Mouse (Mus musculus): ENCODE results near the gene Gprc5d.

Gprc5d gene

DNA sequence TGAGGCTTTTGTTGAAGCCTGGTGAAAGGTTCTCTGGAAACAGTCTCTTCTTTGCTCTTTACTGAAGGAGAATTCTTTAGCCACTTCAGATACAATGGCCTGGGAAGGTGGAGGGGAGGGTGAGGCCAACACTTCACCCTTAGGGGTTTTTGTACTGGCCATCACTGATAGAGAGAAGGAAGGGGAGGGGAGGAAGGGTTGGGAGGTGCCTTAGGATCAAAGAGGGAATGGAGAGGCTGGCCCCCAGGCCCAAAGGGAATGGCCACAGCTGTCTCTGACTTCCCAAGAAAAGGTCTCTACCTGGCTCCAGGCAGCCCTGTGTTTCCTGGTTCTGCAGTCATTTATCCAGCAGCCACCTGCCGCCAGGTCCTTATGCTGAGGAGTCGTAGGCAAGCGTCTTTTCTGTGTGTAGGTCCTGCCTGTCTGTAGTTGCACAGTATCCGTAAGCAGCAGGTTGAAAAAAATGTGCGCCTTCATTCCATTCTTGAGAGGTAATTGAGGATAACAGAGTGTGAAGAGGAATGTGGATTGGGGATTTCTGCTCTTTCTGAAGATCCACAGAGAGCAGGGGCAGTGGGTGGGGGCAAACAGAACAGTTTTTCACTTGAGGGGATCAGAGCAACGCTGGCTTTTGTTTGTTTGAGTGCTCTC lies 51.2 kb downstream of the Gprc5d start:
- peak; percentile 73 for DNase-seq (ENCODE audit: low spot score)

DNA sequence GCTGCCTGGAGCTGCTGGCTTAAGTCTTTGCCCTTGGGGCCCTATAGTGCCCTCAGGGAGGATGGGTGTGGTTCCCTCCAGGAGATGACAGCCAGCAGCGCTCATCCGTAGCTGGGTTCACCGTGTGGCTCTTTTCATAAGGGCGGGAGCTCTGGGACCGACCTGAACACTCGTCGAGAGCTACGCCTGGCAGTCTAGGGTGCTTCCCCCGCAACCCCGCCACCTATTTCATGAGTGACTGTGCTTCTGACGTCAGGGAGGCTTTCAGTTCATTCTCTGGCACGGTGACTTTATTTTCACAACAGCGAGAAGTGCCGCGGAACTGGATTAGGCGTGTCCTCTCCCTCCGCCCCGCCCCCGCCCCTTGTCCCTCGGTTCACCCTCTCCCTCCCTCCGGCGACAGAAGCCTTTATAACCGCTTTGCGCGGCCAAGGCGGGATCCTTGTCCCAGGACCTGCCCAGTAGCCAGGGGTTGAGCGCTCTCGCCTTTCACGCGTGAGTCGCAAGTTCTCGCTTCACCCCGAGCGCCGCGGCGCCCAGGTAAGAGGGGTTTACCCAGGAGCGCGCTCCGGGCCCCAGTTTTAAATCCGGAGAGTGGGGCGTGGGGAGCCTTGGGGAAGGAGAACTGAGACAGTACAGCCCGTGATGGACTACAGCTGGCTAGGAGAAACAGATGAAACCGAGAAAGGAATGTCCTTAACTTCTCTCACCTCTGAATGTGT lies 52.7 kb downstream of the Gprc5d start, which contains the start of gene Gprc5a:
TSS of gene Gprc5a (plus strand) at position 416 of the 722 bp plus-strand sequence.
- DNase-seq (ENCODE audit: low spot score), result peak; percentile 90

DNA sequence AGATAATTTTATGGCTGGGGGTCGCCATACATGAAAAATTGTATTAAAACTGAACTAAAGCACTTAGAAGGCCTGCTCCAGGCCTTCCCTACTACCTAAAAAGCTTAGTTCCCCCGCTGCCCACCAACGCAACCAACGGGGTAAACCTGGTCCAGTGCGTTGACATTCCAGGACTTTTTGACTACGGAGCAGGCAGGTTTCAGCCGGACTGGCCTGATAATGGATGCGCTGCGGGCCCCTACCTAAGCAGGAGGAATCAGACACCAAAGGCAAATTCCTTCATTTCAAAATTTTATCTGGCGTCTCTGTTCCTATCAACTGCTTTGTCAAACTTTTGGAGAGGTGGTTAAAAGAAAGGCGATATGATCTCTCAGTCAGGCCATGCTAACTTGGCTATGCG lies 53.5 kb downstream of the Gprc5d start:
- DNase-seq (ENCODE audit: low spot score), result no peak

DNA sequence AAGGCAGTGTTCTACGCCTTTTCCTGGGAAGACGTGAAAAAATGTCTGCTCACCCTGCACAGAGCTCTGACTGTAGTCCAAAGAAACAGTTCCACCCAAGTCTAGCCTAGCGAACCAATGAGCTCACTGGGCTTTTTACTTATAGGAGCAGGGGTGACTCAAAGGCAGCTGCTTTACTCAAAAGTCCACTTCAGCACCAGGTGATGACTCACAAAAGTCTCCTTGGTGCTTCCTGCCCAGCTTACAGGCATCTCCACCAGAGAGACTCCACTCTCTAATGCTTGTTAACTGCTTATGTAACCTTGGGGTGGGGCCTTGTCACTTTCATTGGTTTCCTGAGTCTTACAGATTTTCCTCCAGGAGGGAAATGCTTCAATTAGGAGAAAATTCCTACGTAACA lies 57.4 kb downstream of the Gprc5d start:
- no peak for DNase-seq (ENCODE audit: low spot score)

All from lung, postnatal 25 days (tissue).